Mouse (Mus musculus): ENCODE results near the gene Ctnnal1. TPM values are rescaled to one million over a fixed set of nuclear protein-coding genes. Genes with fewer than 3 reads are reported as not detected.

Ctnnal1 gene
- polyA plus RNA-seq, 1 experiment from 2014 or later, result 9.3 TPM

DNA sequence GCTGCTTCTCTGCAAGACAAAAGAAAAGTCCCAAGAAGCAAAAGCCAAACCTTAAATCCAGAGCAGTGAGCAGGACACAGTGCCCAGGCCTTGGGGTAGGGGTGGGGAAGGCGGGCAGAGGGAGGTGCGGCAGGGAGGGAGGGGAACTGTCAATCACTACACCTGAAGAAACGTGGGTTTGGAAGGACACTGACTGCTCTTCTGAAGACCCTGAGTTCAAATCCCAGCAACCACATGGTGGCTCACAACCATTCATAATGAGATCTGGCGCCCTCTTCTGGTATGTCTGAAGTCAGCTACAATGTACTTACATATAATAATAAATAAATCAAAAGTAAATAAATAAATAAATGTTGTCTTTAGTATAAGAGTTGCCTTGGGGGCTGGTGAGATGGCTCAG lies 20.1 kb downstream of the Ctnnal1 start:
- Histone ChIP-seq H3K27me3 (ENCODE audit: control insufficient read depth, insufficient read depth, low read length) (no peaks in the 10 kb centered on the region), H3K9me3 (ENCODE audit: control insufficient read depth, low read length) (no peaks in the 10 kb centered on the region), H3K9ac (ENCODE audit: low read length) (no peak overlapping the region), H3K36me3 (ENCODE audit: control insufficient read depth, insufficient read depth, low read length) (no peaks in the 10 kb centered on the region; the same call in 1 of the 2 replicates), H3K4me2 (replicated peaks; ENCODE audit: low read depth) (no peak overlapping the region), H3K27ac (replicated peaks) (no peak overlapping the region), H3K4me1 (replicated peaks; ENCODE audit: control insufficient read depth, insufficient read depth) (no peaks in the 10 kb centered on the region), H3K4me3 (ENCODE audit: low read depth, low read length) (no peak overlapping the region)
- TF ChIP-seq CTCF (IDR thresholded peaks at IDR 0.05; ENCODE audit: low read depth) (no peak), EP300 (optimal IDR thresholded peaks at IDR 0.05) (no peak)
- no peak for ATAC-seq (ENCODE audit: low FRiP score, low TSS enrichment)
- 81% methylated on average over 4 of the region's 4 CpGs for WGBS
- DNase-seq (ENCODE audit: low spot score), result no peak

DNA sequence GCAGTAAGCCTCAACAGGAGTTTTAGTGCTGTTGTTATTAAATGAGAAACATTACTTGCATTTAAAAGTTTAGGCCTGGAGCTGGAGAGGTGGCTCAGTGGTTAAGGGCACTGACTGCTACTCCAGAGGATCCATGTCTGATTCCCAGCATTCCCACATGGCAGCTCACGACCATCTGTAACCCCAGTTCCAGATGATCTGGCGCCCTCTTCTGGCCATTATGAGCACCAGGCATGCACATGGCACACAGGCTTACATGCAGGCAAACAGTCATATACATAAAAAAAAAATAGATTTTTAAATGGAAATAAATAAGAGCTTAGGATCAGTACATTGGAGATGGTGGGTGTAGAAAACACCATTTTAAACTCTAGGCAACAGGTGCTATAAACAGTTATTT lies 21.0 kb downstream of the Ctnnal1 start:
- Histone ChIP-seq H3K27ac (replicated peaks) (no peak overlapping the region), H3K4me2 (replicated peaks; ENCODE audit: low read depth) (no peak overlapping the region), H3K4me3 (ENCODE audit: low read depth, low read length) (no peak overlapping the region), H3K27me3 (ENCODE audit: control insufficient read depth, insufficient read depth, low read length) (no peaks in the 10 kb centered on the region), H3K9me3 (ENCODE audit: control insufficient read depth, low read length) (no peaks in the 10 kb centered on the region), H3K36me3 (ENCODE audit: control insufficient read depth, insufficient read depth, low read length) (no peaks in the 10 kb centered on the region; the same call in 1 of the 2 replicates), H3K4me1 (replicated peaks; ENCODE audit: control insufficient read depth, insufficient read depth) (no peaks in the 10 kb centered on the region), H3K9ac (ENCODE audit: low read length) (no peak overlapping the region)
- ATAC-seq (ENCODE audit: low FRiP score, low TSS enrichment), result no peak
- 95% methylated on average over 2 of the region's 2 CpGs for WGBS
- DNase-seq (ENCODE audit: low spot score), result no peak
- TF ChIP-seq CTCF (IDR thresholded peaks at IDR 0.05; ENCODE audit: low read depth) (peak; percentile 42), EP300 (optimal IDR thresholded peaks at IDR 0.05) (no peak)

DNA sequence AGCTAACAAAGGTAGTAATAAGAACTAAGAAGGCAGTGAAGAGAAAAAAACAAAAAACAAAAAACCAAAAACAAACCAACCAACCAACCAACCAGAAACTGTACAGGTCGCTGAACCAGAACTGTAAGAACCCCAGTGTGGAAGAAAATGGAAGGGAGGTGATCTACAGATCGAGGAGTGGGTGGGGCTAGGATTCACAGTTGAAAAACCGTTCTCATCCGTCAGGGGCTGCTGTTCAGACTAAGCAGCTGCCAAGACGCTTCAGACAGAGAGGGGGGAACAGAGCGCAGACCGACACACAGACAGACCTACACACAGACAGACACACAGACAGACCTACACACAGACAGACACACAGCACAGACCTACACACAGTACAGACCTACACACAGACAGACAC lies 22.5 kb downstream of the Ctnnal1 start:
- no peak for ATAC-seq (ENCODE audit: low FRiP score, low TSS enrichment)
- Histone ChIP-seq H3K9ac (ENCODE audit: low read length) (no peak overlapping the region), H3K9me3 (ENCODE audit: control insufficient read depth, low read length) (no peaks in the 10 kb centered on the region), H3K27me3 (ENCODE audit: control insufficient read depth, insufficient read depth, low read length) (no peaks in the 10 kb centered on the region), H3K36me3 (ENCODE audit: control insufficient read depth, insufficient read depth, low read length) (no peaks in the 10 kb centered on the region; the same call in 1 of the 2 replicates), H3K27ac (replicated peaks) (no peak overlapping the region), H3K4me3 (ENCODE audit: low read depth, low read length) (no peak overlapping the region), H3K4me2 (replicated peaks; ENCODE audit: low read depth) (no peak overlapping the region), H3K4me1 (replicated peaks; ENCODE audit: control insufficient read depth, insufficient read depth) (no peaks in the 10 kb centered on the region)
- DNase-seq (ENCODE audit: low spot score), result no peak
- 69% methylated on average over 7 of the region's 7 CpGs for WGBS
- no peak for TF ChIP-seq CTCF (IDR thresholded peaks at IDR 0.05; ENCODE audit: low read depth)
- no peak for TF ChIP-seq EP300 (optimal IDR thresholded peaks at IDR 0.05)

DNA sequence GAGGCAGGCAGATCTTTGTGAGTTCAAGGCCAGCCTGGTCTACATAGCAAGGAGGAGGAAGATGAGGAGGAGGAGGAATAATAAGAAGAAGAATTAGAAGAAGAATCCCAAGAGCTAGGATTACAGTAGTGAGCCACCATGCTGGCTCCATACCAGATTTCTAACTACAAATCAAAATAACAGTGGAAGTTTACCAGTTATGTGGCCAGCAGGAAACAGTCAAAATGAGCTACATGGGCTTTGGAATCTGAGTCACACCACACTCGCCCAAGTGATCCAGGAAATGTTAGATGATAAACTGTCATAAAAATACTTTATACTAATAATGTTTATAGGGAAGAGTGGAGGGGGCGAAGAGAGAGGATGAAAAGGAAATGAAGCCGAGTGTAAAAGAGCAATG lies 24.7 kb downstream of the Ctnnal1 start:
- no peak overlapping the region for H3K4me3 ChIP-seq (ENCODE audit: low read depth, low read length)
- no peaks in the 10 kb centered on the region; the same call in 1 of the 2 replicates for H3K36me3 ChIP-seq (ENCODE audit: control insufficient read depth, insufficient read depth, low read length)
- 54% methylated on average over 3 of the region's 3 CpGs for WGBS
- no peaks in the 10 kb centered on the region for H3K9me3 ChIP-seq (ENCODE audit: control insufficient read depth, low read length)
- H3K4me1 ChIP-seq (replicated peaks; ENCODE audit: control insufficient read depth, insufficient read depth), result no peaks in the 10 kb centered on the region
- H3K27me3 ChIP-seq (ENCODE audit: control insufficient read depth, insufficient read depth, low read length), result no peaks in the 10 kb centered on the region
- no peak for ATAC-seq (ENCODE audit: low FRiP score, low TSS enrichment)
- TF ChIP-seq EP300 (optimal IDR thresholded peaks at IDR 0.05), result no peak
- no peak for TF ChIP-seq CTCF (IDR thresholded peaks at IDR 0.05; ENCODE audit: low read depth)
- no peak overlapping the region for H3K27ac ChIP-seq (replicated peaks)
- H3K9ac ChIP-seq (ENCODE audit: low read length), result no peak overlapping the region
- DNase-seq (ENCODE audit: low spot score), result no peak
- H3K4me2 ChIP-seq (replicated peaks; ENCODE audit: low read depth), result no peak overlapping the region

DNA sequence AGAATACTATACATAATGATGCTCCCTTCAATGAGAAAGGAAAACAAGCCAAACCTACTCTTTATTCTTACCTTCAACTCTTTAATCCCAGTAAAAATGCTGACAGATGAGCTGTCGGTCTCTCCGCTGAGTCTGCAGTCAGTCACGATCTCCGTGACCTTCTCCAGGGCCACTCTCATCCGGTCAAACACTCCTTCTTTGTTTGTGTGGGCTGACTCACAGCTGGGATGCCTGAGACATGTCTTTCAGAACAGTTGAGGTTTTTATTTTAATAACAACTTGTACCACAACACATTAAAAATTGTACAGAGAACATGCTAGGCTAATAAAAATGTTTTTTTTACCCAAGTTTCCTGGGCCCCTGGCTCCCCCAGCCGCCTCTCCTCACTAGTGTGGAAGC lies 27.3 kb downstream of the Ctnnal1 start:
- Histone ChIP-seq H3K9me3 (ENCODE audit: control insufficient read depth, low read length) (no peaks in the 10 kb centered on the region), H3K4me1 (replicated peaks; ENCODE audit: control insufficient read depth, insufficient read depth) (no peaks in the 10 kb centered on the region), H3K27ac (replicated peaks) (no peak overlapping the region), H3K36me3 (ENCODE audit: control insufficient read depth, insufficient read depth, low read length) (no peaks in the 10 kb centered on the region; the same call in 1 of the 2 replicates), H3K4me3 (ENCODE audit: low read depth, low read length) (no peak overlapping the region), H3K27me3 (ENCODE audit: control insufficient read depth, insufficient read depth, low read length) (no peaks in the 10 kb centered on the region), H3K4me2 (replicated peaks; ENCODE audit: low read depth) (no peak overlapping the region), H3K9ac (ENCODE audit: low read length) (no peak overlapping the region)
- TF ChIP-seq EP300 (optimal IDR thresholded peaks at IDR 0.05) (no peak), CTCF (IDR thresholded peaks at IDR 0.05; ENCODE audit: low read depth) (no peak)
- no peak for ATAC-seq (ENCODE audit: low FRiP score, low TSS enrichment)
- WGBS, result 74% methylated on average over 6 of the region's 6 CpGs
- DNase-seq (ENCODE audit: low spot score), result no peak

DNA sequence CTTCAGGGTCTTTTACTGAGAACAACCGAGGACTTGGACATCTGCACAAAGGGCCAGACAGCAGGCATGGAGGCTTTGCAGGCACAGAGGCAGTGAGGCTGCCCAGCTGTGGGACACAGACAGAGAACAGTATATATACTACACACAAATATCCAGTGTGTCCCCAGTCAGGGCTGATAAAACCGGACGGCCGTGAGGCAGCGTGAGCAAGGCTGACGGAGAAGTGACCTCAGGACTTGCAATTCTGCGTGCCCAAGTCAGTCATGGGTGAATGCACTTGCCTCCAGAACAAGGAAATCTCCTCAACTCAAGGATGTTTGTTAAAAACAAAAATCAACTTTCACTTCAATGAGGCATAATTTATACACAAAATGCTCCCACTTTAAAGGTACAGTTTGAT lies 33.0 kb downstream of the Ctnnal1 start:
- ATAC-seq (ENCODE audit: low FRiP score, low TSS enrichment) (no peak), DNase-seq (ENCODE audit: low spot score) (no peak)
- no peaks in the 10 kb centered on the region for H3K4me1 ChIP-seq (replicated peaks; ENCODE audit: control insufficient read depth, insufficient read depth)
- H3K36me3 ChIP-seq (ENCODE audit: control insufficient read depth, insufficient read depth, low read length), result 0 out of 2 replicates have a peak, but pooled peaks cover 3% of the 10 kb centered on the region
- no peak for TF ChIP-seq CTCF (IDR thresholded peaks at IDR 0.05; ENCODE audit: low read depth)
- TF ChIP-seq EP300 (optimal IDR thresholded peaks at IDR 0.05), result no peak
- WGBS, result 81% methylated on average over 7 of the region's 7 CpGs
- no peak overlapping the region for H3K9ac ChIP-seq (ENCODE audit: low read length)
- no peak overlapping the region for H3K4me3 ChIP-seq (ENCODE audit: low read depth, low read length)
- H3K27ac ChIP-seq (replicated peaks), result no peak overlapping the region
- no peak overlapping the region for H3K4me2 ChIP-seq (replicated peaks; ENCODE audit: low read depth)
- H3K27me3 ChIP-seq (ENCODE audit: control insufficient read depth, insufficient read depth, low read length), result no peaks in the 10 kb centered on the region
- H3K9me3 ChIP-seq (ENCODE audit: control insufficient read depth, low read length), result no peaks in the 10 kb centered on the region
